Mouse (Mus musculus): ENCODE measurements around the gene Zc3h12d.

Gene Zc3h12d

DNA sequence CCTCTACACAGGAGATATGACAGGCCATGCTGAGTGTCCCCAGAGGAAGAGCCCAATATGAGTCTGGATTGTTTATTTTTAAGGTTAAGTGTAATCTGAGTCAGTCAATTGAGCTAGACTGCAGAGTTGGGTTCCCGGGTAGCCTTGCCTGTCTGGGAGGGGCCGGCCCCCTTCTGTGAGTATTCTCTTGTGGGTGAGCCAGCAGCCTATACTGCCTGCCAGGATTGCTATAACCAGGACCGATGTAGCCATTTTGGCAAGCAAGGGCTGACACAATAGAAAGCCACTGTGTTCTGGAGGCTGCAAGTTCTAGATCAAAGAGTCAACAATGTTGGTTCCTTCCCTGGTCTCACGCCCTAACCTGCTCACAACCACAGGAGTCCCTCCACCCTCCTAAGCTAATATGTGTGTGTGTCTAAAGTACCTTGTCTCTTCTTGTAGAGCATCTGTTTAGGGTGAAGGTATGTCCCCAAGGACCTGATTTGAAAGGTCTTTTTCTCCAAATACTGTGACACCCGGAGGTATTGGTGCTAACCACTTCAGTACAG lies 6.7 kb downstream of the Zc3h12d start:
- intact Hi-C loops (cut with DNase I), result no loop called here

GRCm38 (mm10) chr10:7839551-7840352 lies 7.5 kb downstream of the Zc3h12d start:
- intact Hi-C loops (cut with DNase I), result no loop called here

DNA sequence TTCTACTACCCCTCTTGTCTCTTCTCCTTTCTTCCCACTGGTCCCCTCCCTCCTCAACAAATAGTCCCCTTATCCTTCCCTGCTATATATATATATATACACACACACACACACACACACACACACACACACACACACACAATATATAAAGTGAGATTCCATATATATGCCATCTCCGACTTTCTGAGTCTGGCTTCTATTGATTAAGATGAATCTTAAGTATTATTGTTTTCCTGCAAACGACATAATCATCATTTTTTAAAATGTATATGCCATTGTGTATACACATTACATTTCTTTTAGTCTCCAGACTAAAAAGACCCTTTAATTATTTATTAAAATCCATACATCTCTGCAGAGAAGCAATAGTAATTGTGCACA lies 8.1 kb downstream of the Zc3h12d start:
- intact Hi-C loops (cut with DNase I), result no loop called here

GRCm38 (mm10) chr10:7840785-7841184 lies 8.5 kb downstream of the Zc3h12d start:
- intact Hi-C loops (cut with DNase I), result no loop called here

GRCm38 (mm10) chr10:7841571-7842080 lies 9.4 kb downstream of the Zc3h12d start:
- intact Hi-C loops (cut with DNase I), result no loop called here

DNA sequence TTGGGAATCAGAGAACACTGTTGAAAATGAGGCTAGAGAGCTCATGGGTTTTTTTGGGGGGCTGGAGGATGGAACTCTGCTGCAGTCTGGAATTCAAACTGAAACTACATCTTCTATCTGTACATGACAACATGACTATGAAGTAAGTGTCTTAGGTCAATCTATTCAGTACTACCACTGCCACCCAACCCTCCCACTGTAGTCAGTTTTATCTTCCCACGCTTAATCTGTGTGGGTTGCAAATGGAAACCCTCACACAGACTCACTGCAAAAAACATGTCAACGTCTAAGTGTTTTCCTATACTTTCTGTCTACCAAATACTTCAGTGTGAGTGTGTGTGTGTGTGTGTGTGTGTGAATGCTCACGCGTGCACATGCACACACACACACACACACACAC lies 10.9 kb downstream of the Zc3h12d start:
- intact Hi-C loops (cut with DNase I), result no loop called here

DNA sequence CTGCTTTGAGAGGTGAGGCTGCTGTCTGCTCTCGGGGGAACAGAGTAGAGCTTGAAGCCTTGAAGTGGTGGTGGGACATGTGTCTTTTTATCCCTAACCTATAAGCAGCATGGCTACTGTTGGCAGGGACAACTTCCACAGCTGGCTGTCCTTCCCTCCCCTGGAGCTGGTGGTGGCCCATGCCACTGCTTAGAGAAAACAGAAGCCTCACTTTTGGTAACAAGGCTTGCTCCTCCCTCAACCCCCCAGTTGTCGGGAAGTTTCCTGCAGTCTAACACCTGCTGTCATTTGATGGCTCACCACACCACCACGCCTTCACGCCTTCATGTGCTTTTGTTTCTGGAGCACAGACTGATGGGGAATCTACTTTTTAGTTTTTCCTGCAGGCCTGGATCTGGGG lies 11.9 kb downstream of the Zc3h12d start:
- intact Hi-C loops (cut with DNase I), result no loop called here

DNA sequence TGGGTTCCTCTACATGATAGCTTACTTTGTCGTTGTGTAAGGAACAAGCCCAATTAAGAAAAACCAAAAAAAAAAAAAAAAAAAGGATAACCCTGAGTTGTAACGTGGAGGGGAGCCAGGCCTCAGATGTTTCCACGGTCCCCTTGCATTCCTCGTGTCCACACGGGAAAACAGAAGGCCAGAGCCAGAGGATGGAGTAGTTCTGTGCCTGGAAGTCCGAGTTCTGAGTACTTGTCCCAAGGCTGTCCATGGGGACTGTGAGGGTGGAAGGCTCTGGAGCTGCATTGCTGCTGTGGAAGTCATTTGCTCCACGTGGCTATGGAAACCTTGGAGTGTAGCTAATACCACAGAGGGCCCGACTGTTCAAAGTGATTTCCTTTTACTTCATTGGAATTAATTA lies 12.9 kb downstream of the Zc3h12d start:
- intact Hi-C loops (cut with DNase I), result no loop called here

DNA sequence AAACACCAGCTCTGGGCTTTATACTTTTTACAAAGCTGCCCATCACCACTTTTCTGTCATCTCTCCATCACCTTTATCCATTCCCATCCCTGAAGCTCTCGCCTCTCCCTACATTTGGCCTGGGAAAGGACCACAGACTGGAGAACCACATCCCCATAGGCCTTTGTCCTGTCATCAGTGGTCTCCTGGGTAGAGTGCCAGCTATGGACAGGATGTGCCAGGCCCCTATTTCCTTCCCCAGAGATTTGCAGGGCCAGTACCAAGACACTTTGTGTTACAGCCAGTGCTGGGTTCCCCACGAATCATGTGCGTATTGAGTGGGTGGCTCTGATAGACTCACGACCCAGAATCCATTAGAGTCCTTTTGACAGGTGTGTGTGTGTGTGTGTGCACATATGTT lies 13.7 kb downstream of the Zc3h12d start:
- intact Hi-C loops (cut with DNase I), result no loop called here

- intact Hi-C loops (cut with DNase I), result no loop called here
Measured at GRCm38 (mm10) chr10:7847166-7847605, 14.9 kb downstream of the Zc3h12d start.

DNA sequence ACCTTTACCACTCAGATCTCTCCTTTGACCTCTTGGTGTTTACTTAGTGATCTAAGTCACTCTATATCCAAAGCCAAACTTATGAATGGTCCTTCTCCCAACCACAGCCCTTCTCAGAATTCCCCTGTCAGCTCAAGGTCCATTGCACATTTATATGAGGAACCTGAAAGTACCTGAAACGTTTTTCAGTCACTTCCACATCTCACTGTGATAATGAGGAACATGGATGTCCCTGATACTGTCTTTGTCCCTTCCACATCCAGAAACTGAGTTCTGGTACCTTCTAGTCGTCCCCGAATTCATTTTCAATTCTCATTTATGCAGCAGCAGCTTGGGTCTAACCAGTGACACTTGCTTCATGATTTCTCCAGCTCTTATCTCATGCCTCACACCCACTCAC lies 19.6 kb downstream of the Zc3h12d start:
- intact Hi-C loops (cut with DNase I), result no loop called here

DNA sequence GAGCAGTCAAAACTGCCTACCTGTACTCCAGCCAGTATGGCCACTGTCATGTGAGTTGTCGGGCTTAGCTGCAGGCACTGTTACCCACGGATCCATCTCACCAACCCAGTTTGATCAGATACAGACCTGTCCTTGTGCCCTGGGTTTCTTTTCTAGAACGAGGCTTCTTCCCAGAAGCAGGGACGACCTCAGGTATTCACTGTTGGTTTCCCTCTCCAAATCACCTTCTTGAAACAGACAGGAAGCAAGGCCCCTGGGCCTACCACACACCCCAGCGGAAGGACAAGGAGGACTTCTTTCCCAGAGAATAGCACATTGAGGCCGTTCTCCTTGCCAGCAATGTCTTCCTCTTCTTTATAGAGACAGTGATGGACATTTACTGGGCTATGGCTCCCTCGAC lies 28.2 kb downstream of the Zc3h12d start:
- intact Hi-C loops (cut with DNase I), result no loop called here

- intact Hi-C loops (cut with DNase I), result no loop called here
Measured at GRCm38 (mm10) chr10:7861259-7861936, 29.1 kb downstream of the Zc3h12d start.

GRCm38 (mm10) chr10:7861937-7862657 lies 29.8 kb downstream of the Zc3h12d start:
- intact Hi-C loops (cut with DNase I), result no loop called here

- intact Hi-C loops (cut with DNase I), result no loop called here
Measured at GRCm38 (mm10) chr10:7863411-7863810, 31.1 kb downstream of the Zc3h12d start.

DNA sequence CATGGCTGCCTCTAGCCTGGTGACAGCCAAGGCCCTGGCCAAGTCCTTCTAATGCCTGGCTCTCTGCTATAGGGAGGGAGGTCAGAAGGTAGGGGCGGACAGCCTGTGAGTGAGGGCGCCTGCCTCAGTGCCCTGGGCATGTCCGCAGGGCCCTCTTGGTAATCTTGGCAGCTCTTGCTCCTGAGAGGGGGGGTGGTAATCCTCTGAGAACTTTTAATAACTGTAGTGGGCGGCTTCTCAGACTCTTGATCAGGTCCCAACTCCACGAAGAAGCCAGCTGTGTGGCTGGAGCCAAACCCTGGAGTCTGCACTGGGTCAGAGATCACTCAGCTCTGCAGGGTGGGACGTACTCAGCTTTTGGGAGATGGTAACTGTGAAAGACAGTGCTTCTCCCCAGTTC lies 31.9 kb downstream of the Zc3h12d start:
- intact Hi-C loops (cut with DNase I), result no loop called here

- intact Hi-C loops (cut with DNase I), result no loop called here
Measured at GRCm38 (mm10) chr10:7864806-7865205, 32.5 kb downstream of the Zc3h12d start.

GRCm38 (mm10) chr10:7866762-7867665 lies 34.7 kb downstream of the Zc3h12d start:
- intact Hi-C loops (cut with DNase I), result no loop called here

- intact Hi-C loops (cut with DNase I), result no loop called here
Measured at GRCm38 (mm10) chr10:7867666-7868030, 35.4 kb downstream of the Zc3h12d start.

GRCm38 (mm10) chr10:7869746-7870145 lies 37.5 kb downstream of the Zc3h12d start:
- intact Hi-C loops (cut with DNase I), result no loop called here

All from adrenal gland (tissue).